Mouse (Mus musculus) heart, postnatal 0 days (tissue): Measurements from ENCODE around the gene Arhgap27.

Experiments
- CTCF ChIP-seq: IDR thresholded peaks from 2 replicates; pipeline ENCODE4 v1.5.1; 2016; ENCODE audit warnings: antibody characterized with exemption, control low read depth, low read depth
- EP300 ChIP-seq: IDR thresholded peaks from 2 replicates; pipeline ENCODE4 v1.6.1; 2016; ENCODE audit warnings: antibody characterized with exemption, low read depth

DNA sequence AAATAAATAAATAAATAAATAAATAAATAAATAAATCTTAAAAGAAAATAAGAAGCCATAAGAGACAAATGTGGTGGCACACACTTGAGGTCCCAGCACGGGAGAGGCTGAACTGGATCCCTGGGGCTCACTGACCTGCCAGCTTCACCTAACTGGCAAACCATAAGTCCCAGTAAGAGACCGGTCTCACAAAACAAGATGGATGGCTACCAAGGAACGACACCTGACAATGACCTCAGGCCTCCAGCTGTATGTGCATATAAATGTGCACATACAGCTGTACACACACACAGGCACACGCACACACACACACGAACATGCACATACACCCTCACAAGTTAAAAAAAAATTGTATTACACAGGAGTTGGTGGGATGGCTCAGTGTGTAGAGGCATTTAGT, 76.6 kb downstream of the Arhgap27 start:
- TF ChIP-seq CTCF (no peak), EP300 (no peak)
